In genomic region chr10:127703299-127703698, GRCm38 (mm10) we compare ENCODE assay signal across 15 mouse cellular contexts. TPM values are rescaled to one million over a fixed set of nuclear protein-coding genes. Genes with fewer than 3 reads are reported as not detected.
DNase-seq lines count a peak whose midpoint lies in the region; ATAC-seq and TF ChIP-seq lines count a peak whose summit lies in the region.
"Had no signal": no experiment of that assay in that cellular context is flagged by ENCODE, and none has a peak within 500 bp of the region (broad histone marks: within the 10 kb centered on the region; RNA-seq: fewer than 3 reads in every experiment).

No protein-coding gene starts in this region.

- H3K79me2 ChIP-seq in myocyte (ENCODE audit: control insufficient read depth, insufficient read depth): no peaks in the 10 kb centered on the region

- ATAC-seq in G1E (ENCODE audit: extremely low read depth, insufficient number of reproducible peaks, low FRiP score, poor library complexity, severe bottlenecking): no peak
- ATAC-seq: CD4-positive, CD25-positive, alpha-beta regulatory T cell, adult 4 months had no signal

- H3K9me3 ChIP-seq in G1E (replicated peaks): no peaks in the 10 kb centered on the region

- H3K36me3 ChIP-seq in G1E (replicated peaks) (peaks cover 22% of the 10 kb centered on the region), myocyte (ENCODE audit: control insufficient read depth, insufficient read depth) (no peaks in the 10 kb centered on the region)

- intact Hi-C loops in left cerebral cortex, postnatal 36 days (cut with DNase I): no loop called here

- peak; percentile 8 for DNase-seq in kidney, postnatal 14 days
- no peak for DNase-seq in kidney, adult 11 months
- peak; percentile 33 for DNase-seq in G1E (ENCODE audit: low spot score)
- peak; percentile 55 for DNase-seq in embryo, embryonic 11 days
- DNase-seq in left cerebral cortex, postnatal 36 days (ENCODE audit: low spot score in 2 of 2): no peak
- DNase-seq in layer of hippocampus, adult 8-10 months (ENCODE audit: low spot score in 2 of 2): no peak
- DNase-seq in adrenal gland, adult 8-10 months: no peak
- DNase-seq: cerebellum, postnatal 10 days; heart, postnatal 36 days; thymus, postnatal 25 days had no signal

- H3ac ChIP-seq in myocyte (ENCODE audit: control insufficient read depth, insufficient read length): no peak overlapping the region

- no peak for TF ChIP-seq POLR2A in myocyte (IDR thresholded peaks at IDR 0.05; ENCODE audit: insufficient read length, low read depth)

- H3K4me1 ChIP-seq in G1E (ENCODE audit: insufficient read depth, low read depth, low read length): peaks cover 38% of the 10 kb centered on the region

- TF ChIP-seq CTCF in G1E (IDR thresholded peaks at IDR 0.05; ENCODE audit: low read depth, low read length): no peak

- H3K4me3 ChIP-seq in G1E (ENCODE audit: low read depth, low read length) (no peak overlapping the region), myocyte (no peak overlapping the region)

- no peak overlapping the region for H3K4me2 ChIP-seq in myocyte (ENCODE audit: low read depth)

- H3K27me3 ChIP-seq in G1E (ENCODE audit: insufficient read depth, low read length) (peaks cover 14% of the 10 kb centered on the region), myocyte (ENCODE audit: control insufficient read depth, insufficient read depth, insufficient read length) (no peaks in the 10 kb centered on the region)

TF ChIP-seq in myocyte, 11 proteins besides CTCF, POLR2A, EP300 and RAD21:
- TF ChIP-seq MYOD1 (IDR thresholded peaks at IDR 0.05; ENCODE audit: control insufficient read depth in 1 of 3, insufficient read length in 2 of 3, low read depth in 2 of 3): no peak
- peak; percentile 90 for TF ChIP-seq REST (IDR thresholded peaks at IDR 0.05; ENCODE audit: insufficient read depth, insufficient read length)

RNA-seq across cellular contexts. Expression of gene Myo1a, which starts 1.7 kb away (rescaled TPM):
- total RNA-seq in G1E (2014; fragmentation: Nextera tagmentation): 0.23 and 3.1 TPM in 2 replicates
- total RNA-seq in G1E (2017): 0.16 and 0.23 TPM in 2 replicates
- 0.09 TPM in 1 of 2 replicates, not detected in the other for polyA plus RNA-seq in G1E (2012)
- polyA plus RNA-seq in myocyte (2012; fragmentation: generic; extraction: Trizol): 0.35 TPM
- under 1 TPM; 0.49 to 0.59 TPM for total RNA-seq in left cerebral cortex, postnatal 36 days (2021)
- 1 to 10 TPM in 2 of 4 experiments, under 1 TPM in 2; 0.56 to 1.7 (median 0.86) TPM for total RNA-seq in layer of hippocampus, adult 8-10 months (2022)
- 10 to 100 TPM in 2 of 4 experiments, under 1 TPM in 2; 0.75 to 72.1 (median 30.0) TPM for total RNA-seq in adrenal gland, adult 8-10 months (2022)
- total RNA-seq: heart, postnatal 36 days had no signal
- polyA plus RNA-seq: CD4-positive, CD25-positive, alpha-beta regulatory T cell, adult 4 months; macrophage had no signal

RNA-seq across cellular contexts. Expression of gene Tac2, which starts 21.0 kb away (rescaled TPM):
- not detected in 2 replicates for total RNA-seq in G1E (2014; fragmentation: Nextera tagmentation)
- not detected in 2 replicates for total RNA-seq in G1E (2017)
- polyA plus RNA-seq in G1E (2012): not detected in 2 replicates
- 0.18 TPM for polyA plus RNA-seq in myocyte (2012; fragmentation: generic; extraction: Trizol)
- 10 to 100 TPM; 15.5 to 17.5 TPM for total RNA-seq in left cerebral cortex, postnatal 36 days (2021)
- total RNA-seq in layer of hippocampus, adult 8-10 months (2022): 1 to 10 TPM; 3.4 to 7.7 (median 4.1) TPM
- total RNA-seq in adrenal gland, adult 8-10 months (2022): not detected
- total RNA-seq: heart, adult 8-10 months; heart, postnatal 36 days; liver, adult 2 months had no signal
- polyA plus RNA-seq: CD4-positive, CD25-positive, alpha-beta regulatory T cell, adult 4 months; liver, adult 2 months; macrophage had no signal

RNA-seq across cellular contexts. Expression of gene Nab2, which starts 34.9 kb away (rescaled TPM):
- total RNA-seq in G1E (2014; fragmentation: Nextera tagmentation): 28.6 and 31.6 TPM in 2 replicates
- total RNA-seq in G1E (2017): 41.0 and 41.8 TPM in 2 replicates
- 92.3 and 106 TPM in 2 replicates for polyA plus RNA-seq in G1E (2012)
- 68.7 TPM for polyA plus RNA-seq in myocyte (2012; fragmentation: generic; extraction: Trizol)
- total RNA-seq in left cerebral cortex, postnatal 36 days (2021): 10 to 100 TPM; 39.7 to 40.5 TPM
- 10 to 100 TPM; 45.3 to 51.6 (median 49.0) TPM for total RNA-seq in layer of hippocampus, adult 8-10 months (2022)
- total RNA-seq in adrenal gland, adult 8-10 months (2022): 10 to 100 TPM; 20.0 to 33.6 (median 26.8) TPM

RNA-seq across cellular contexts. Expression of gene Zbtb39, which starts 36.0 kb away (rescaled TPM):
- 16.1 and 17.2 TPM in 2 replicates for total RNA-seq in G1E (2014; fragmentation: Nextera tagmentation)
- 3.9 and 4.0 TPM in 2 replicates for total RNA-seq in G1E (2017)
- polyA plus RNA-seq in G1E (2012): 3.0 and 3.6 TPM in 2 replicates
- 3.2 TPM for polyA plus RNA-seq in myocyte (2012; fragmentation: generic; extraction: Trizol)
- total RNA-seq in left cerebral cortex, postnatal 36 days (2021): 1 to 10 TPM; 8.8 to 9.6 TPM
- total RNA-seq in layer of hippocampus, adult 8-10 months (2022): 10 to 100 TPM; 11.0 to 12.3 (median 11.3) TPM
- total RNA-seq in adrenal gland, adult 8-10 months (2022): 10 to 100 TPM; 11.9 to 20.9 (median 15.8) TPM

RNA-seq across cellular contexts. Expression of gene Nemp1, which starts 36.6 kb away (rescaled TPM):
- total RNA-seq in G1E (2014; fragmentation: Nextera tagmentation) (41.9 and 57.6 TPM in 2 replicates), G1E (2017) (36.2 and 40.4 TPM in 2 replicates)
- polyA plus RNA-seq in G1E (2012) (5.5 and 5.6 TPM in 2 replicates), myocyte (2012; fragmentation: generic; extraction: Trizol) (5.6 TPM)
- total RNA-seq in left cerebral cortex, postnatal 36 days (2021): 1 to 10 TPM; 3.5 to 3.9 TPM
- 1 to 10 TPM; 5.8 to 8.1 (median 7.6) TPM for total RNA-seq in layer of hippocampus, adult 8-10 months (2022)
- 10 to 100 TPM in 2 of 4 experiments, 1 to 10 TPM in 2; 6.3 to 10.6 (median 9.6) TPM for total RNA-seq in adrenal gland, adult 8-10 months (2022)

Comparison
In these comparisons a context has a peak if more than half of its experiments do, and no peak if none do; other contexts are left out.
1. DNase-seq: peak in kidney, postnatal 14 days (single experiment), G1E (single experiment) and embryo, embryonic 11 days (single experiment); none in kidney, adult 11 months (single experiment), left cerebral cortex, postnatal 36 days (0 of 2), layer of hippocampus, adult 8-10 months (0 of 2) and adrenal gland, adult 8-10 months (single experiment).